Mouse (Mus musculus) layer of hippocampus, adult 2 months (tissue): ENCODE measurements at regions not wholly inside any gene's neighbourhood (a gene's known extent, or its start where the extent isn't known, plus 50 kb on each side); places are given as distances from the start of the nearest gene placed in this dataset.
A peak's percentile ranks its signal among the peaks of the same experiment; 100 is the strongest.

ENCODE experiments used
- DNase-seq, 2 experiments: peaks; one replicate each; pipeline ENCODE4 v3.0.0; 2022; ENCODE audit warnings: low spot score in 2 of 2
- H3K27ac ChIP-seq: fragments of 200-600 bp; 2 replicates; pipeline ENCODE4 v1.8.1; 2022
- H3K4me3 ChIP-seq: fragments of 200-600 bp; 2 replicates; pipeline ENCODE4 v1.8.1; 2022; ENCODE audit warnings: mild to moderate bottlenecking
- CTCF ChIP-seq: fragments of 200-600 bp; conservative IDR thresholded peaks from 2 replicates; pipeline ENCODE4 v1.8.1; 2022; ENCODE audit warnings: antibody characterized with exemption, mild to moderate bottlenecking, moderate library complexity

DNA sequence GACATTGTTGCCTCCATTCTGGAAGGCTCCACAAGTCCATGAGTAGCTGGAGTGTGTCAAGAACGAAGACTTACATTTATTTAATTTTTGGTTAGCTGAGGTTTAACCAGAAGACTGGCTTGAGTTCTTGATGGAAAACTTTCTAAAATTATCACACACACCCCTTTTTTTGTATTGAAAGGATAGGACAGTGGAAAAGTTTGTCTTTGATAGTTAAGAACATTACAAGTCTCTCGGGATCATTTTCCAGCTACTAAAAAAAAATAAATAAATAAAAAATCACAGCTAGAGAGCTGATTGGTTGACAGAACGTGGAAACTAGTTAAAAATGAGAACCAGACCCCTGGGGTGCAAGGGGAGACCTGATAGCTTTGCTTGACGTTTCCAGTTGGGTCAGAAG is 173.6 kb upstream of the Slc38a2 start:
- Histone ChIP-seq H3K4me3 (no peak overlapping the region), H3K27ac (no peak overlapping the region)
- no peak for TF ChIP-seq CTCF
- DNase-seq, result no peak

DNA sequence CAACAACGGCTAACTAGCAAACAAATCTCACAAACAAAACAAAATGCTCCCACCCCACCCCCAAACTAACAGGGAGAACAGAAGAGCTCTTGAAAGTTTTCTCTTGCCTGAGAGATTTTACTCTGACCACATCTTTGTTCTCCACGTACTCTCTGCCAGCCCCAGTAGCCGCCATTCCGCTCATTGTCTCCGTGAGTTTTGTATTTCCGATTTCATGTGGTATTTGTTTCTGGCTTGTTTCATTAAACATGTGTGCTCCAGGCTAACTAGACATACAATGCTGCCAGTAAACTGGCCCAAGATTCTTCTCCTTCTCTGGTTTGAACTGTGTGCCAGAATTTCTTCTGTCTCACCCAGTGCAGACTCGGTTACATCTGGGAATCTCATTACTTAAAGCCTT is 168.2 kb upstream of the Slc38a2 start:
- TF ChIP-seq CTCF, result no peak
- Histone ChIP-seq H3K4me3 (no peak overlapping the region), H3K27ac (no peak overlapping the region)
- no peak for DNase-seq

DNA sequence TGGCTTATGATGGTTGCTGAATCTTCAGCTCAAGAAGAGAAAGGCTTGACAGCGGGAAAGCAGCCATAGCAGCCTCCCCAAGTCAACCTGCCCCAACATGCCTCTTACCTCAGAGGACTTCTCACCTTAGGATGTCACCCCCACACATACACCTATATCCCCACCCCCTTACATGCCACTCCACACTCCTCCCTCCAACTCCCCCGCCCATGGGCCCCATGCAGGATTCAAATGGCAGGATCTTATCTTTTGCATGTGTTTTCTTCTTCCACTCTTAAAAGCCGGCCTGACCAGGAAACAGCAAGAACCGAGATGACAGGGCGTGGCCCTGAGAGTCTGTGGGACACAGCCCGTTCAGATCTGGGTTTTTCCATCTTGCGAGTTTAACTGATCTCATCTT is 166.4 kb upstream of the Slc38a2 start:
- Histone ChIP-seq H3K27ac (no peak overlapping the region), H3K4me3 (no peak overlapping the region)
- TF ChIP-seq CTCF, result no peak
- no peak for DNase-seq

DNA sequence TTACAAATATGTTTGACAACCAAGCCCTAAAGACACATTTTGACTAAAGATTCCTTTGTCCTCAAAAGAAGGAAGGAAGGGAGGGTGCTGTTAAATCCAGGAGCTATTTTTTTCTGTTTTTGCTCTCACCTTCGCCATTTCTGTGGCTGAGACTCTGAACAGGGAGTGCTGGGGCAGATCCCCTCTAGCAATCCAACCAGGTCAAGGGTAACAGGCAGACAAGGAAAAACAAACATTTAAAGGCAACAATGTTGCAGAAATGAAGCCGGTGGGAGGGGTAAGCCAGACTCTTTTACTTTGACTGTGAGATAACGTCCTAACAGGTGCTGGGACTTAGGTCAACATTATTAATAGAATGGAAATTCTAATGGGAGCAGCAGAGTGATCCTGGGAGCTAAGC is 158.2 kb upstream of the Slc38a2 start:
- no peak for DNase-seq
- Histone ChIP-seq H3K4me3 (no peak overlapping the region), H3K27ac (no peak overlapping the region)
- no peak for TF ChIP-seq CTCF

DNA sequence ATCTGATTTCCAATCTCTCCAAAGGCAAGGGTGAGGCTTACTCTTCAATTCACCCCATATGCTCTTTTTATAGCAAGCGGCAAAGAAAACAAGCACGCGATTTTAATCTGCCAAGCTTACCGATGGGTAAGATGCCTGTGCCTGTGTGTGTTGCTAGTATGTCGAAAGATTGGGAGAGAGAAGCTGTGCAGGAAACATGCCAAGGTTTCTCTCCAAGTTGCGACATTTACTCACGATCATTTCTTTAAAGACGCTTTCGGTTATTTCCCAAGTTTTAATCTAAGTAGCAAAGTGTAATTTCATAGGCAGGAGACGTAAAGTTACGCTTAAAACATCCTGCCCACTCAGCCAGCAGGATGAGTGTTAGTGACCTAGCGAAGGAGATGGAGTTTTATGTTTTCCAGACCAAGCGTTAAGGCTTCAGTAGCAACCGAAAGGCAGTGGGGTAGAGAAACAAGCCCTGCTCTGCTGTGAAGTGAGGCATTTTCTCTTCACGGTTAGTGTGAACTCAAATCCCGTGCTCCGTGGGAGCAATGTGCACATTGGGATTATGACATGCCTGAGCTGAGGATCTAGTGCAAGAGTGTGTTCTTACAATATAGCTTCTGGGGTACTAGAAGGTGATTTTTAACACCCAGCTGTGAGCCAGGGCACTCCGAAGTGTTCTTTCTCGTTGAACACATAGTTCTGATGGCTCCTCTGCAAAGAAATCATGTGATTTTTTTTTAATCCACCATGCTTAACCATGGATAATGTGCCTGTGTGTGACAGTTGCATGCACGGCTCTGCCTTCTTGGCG is 152.6 kb upstream of the Slc38a2 start:
- DNase-seq, result no peak
- no peak overlapping the region for H3K4me3 ChIP-seq
- H3K27ac ChIP-seq, result no peak overlapping the region
- TF ChIP-seq CTCF, result no peak

DNA sequence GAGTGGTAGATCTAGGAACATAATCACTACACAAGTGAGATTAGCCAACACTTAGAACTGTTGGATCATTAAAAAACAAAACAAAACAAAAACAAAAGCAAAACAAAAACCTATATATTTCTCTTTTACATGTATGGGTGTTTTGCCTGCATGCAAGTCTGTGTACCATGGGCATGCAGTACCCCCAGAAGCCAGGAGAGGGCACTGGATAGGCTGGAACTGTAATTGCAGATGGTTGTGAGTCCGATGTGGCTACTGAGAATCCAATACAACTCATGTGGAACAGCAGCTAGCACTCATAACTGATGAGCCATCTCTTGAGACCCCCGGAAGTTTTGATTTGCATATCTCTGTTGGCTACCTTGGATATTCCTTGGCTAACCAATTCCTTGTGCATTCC is 148.6 kb upstream of the Slc38a2 start:
- no peak overlapping the region for H3K4me3 ChIP-seq
- H3K27ac ChIP-seq, result no peak overlapping the region
- DNase-seq, result no peak
- TF ChIP-seq CTCF, result peak; percentile 67

DNA sequence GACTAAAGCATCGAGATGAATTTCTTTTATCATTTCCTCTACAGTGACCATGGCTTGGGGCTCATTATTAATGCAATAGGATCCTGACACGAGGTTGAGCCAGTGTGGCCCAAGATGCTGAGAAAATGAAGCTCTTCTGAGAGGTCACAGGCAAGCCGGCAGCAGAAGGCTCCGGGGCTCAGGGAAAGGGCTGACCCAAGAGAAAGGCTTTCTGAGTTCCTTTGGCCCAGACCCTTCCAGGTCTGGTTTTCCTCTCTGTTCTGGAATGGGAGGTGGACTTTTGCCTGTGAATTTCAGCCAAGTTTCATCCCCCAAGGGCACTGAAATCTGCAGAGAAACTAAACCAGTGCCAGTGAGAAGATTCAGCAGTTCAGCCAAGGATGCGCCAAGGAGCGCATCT is 145.7 kb upstream of the Slc38a2 start:
- Histone ChIP-seq H3K4me3 (no peak overlapping the region), H3K27ac (no peak overlapping the region)
- TF ChIP-seq CTCF, result no peak

DNA sequence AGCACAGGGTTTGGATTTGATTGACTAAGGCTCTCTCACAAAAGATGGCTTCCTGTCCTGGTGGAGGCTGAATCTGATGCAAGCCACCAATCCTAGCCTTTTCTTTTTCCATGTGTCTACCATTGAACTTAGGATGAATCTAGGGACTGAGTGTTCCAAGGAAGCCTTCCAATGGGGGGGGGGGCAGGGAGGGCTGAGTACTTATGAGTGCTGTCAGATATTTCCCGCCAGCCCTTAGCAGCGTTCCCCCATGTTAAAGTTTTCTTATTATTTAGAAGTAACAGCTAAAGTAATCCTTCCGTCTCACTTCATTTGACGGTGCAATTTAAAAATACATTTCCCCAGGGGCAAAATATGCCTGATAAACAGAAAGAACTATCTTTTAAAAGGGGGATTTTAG is 144.8 kb upstream of the Slc38a2 start:
- H3K27ac ChIP-seq, result no peak overlapping the region
- no peak for TF ChIP-seq CTCF

More for the DNA sequence above, 145.7 kb upstream of the Slc38a2 start:
- DNase-seq, result no peak

DNA sequence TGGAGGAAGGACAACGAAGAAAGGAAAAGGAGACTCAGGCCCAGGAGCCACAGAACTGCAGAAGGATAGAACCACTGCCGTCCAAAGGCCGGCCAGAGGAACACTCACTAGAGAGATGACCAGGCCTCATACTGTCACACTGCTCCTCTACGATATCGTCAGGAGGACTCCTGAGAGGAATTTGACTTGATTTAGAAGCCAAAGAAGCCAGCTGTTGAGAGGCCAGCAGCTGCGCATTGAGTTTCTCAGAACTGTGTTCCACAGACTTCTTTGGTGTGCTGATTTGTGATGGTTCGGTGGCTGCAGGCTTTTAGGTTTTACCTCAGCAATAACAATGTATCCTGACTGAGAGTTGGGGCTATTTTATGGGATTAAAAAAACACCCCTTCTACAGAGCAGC is 144.1 kb upstream of the Slc38a2 start:
- TF ChIP-seq CTCF, result no peak
- no peak overlapping the region for H3K27ac ChIP-seq
- H3K4me3 ChIP-seq, result no peak overlapping the region
- DNase-seq, result no peak

More for the DNA sequence above, 144.8 kb upstream of the Slc38a2 start:
- H3K4me3 ChIP-seq, result no peak overlapping the region
- DNase-seq, result no peak

DNA sequence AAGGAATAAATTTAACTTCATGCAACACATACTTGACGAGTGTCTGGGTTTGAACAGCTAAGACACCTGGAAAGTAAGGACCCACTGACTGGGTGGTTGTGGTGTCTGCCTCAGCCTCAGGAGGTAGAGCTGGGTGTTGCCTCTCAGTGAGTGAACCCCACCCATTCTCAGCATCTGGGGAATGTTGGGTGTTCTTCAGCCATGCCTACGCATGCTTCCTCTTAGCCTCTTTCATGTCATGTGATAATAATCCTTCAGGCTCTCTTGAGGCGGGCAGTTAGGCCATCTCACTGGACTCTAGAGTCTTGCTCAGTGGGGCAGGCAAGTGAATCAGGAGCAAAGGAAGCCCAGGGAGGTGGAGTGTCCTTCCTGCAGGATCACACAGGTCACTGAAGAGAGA is 143.4 kb upstream of the Slc38a2 start:
- TF ChIP-seq CTCF, result no peak
- no peak overlapping the region for H3K4me3 ChIP-seq
- DNase-seq, result no peak
- no peak overlapping the region for H3K27ac ChIP-seq

DNA sequence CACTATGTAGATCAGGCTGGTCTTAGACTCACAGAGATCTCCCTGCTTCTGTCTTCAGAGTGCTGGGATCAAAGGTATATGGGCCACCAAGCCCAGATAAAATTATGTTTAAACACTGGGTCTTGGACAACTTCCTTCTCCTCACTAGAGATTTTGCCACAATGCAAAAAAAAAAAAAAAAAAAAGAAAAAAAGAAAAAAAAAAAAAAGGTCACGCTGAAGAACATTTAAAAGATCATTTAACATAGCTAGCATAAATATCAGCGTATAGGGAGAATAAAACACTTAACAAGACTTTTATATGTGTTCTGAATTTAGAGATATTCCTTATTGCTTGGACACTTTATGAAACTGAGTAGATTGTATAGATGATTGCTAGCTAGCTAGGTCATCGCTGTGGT is 137.1 kb upstream of the Slc38a2 start:
- DNase-seq, result no peak
- Histone ChIP-seq H3K4me3 (no peak overlapping the region), H3K27ac (no peak overlapping the region)
- no peak for TF ChIP-seq CTCF

DNA sequence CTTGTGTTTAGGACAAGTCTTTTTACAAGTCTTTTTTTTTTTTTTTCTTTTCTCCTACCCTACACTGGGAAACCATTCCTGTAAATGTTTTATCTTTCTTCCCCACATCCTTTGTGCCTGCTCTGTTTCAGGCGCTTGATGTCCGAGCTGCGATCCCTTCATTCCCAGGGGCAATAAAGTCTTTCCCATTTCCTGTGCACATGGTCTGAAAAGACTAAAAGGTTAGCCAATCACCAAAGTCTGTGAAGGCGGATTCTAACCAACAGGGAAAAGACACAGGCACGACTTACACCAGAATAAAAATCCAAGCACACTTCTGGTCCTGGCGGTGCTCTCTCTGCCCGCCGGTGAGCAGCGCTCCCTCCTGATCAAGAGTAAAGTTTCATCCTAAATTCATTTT is 135.3 kb upstream of the Slc38a2 start:
- Histone ChIP-seq H3K4me3 (no peak overlapping the region), H3K27ac (no peak overlapping the region)
- DNase-seq, result no peak
- TF ChIP-seq CTCF, result no peak

DNA sequence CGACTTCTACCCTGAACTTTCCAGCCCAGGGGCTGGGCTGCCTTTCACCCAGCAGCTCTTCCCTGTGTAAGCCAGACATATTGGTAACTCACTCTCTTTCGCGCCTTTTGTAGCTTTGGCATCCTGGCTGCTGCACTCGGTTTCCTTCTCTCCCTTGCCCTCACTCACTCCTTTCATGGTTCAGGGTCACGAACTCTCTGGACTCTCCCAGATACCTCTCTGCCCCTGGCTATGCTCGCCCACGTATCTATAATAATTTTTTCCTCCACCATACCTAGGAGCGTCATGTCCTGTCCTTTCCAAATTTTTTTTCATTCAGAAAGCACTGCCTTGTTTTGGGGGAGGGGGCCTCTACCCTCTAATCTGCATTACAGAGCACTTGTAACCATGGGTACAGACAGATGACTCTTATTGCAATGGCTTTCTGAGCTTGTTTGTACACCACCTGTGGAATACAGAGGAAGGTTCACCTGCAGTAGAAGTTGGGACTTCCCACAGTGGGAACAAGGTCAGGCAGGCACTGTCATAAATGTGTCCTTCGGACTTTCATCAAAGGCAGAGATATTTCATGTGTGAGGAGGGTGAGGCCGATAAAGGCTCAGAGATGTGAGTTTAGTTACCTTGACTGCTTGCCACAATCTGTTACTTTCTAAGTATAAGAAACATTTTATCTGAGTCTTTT is 134.8 kb upstream of the Slc38a2 start:
- Histone ChIP-seq H3K27ac (no peak overlapping the region), H3K4me3 (no peak overlapping the region)
- DNase-seq, result no peak
- TF ChIP-seq CTCF, result no peak

DNA sequence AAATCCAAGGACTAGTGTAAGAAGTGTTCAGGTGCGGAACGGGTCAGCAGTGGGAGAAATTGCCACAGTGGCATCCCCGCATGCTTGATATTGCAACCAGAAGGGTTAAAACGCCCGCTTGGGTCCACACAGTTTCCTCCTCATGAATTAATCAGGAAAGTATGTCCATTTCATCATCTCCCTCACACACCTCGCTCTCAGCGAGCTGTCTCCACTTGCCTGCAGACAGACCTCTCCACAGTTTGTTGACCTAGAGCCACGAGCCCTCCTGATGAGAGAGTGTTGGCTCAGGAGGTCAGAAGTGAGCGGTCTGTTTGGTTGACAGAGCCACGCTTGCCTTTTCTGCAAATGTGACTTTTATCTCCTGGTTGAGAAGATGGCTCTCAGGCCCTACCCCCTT is 132.9 kb upstream of the Slc38a2 start:
- no peak for DNase-seq
- no peak for TF ChIP-seq CTCF
- Histone ChIP-seq H3K4me3 (no peak overlapping the region), H3K27ac (no peak overlapping the region)
